Mouse (Mus musculus) thymus, adult 2 months (tissue): Measurements from ENCODE around the gene Pdlim4. TPM values are rescaled to one million over a fixed set of nuclear protein-coding genes. Genes with fewer than 3 reads are reported as not detected.

Source experiments
- DNase-seq: peaks from one replicate; pipeline ENCODE4 v3.0.0; 2021
- H3K27ac ChIP-seq: fragments of 200-500 bp; 2 replicates; pipeline ENCODE4 v1.5.1; 2012; ENCODE audit warnings: low read length, control low read depth; ENCODE audit not compliant: control insufficient read depth, insufficient read depth
- H3K27me3 ChIP-seq: fragments of 200-500 bp; 2 replicates; pipeline ENCODE4 v1.6.1; 2012; ENCODE audit warnings: mild to moderate bottlenecking, low read length, moderate library complexity, mixed read lengths; ENCODE audit not compliant: control insufficient read depth, insufficient read depth
- H3K36me3 ChIP-seq: fragments of 200-500 bp; 2 replicates; pipeline ENCODE4 v1.6.1; 2012; ENCODE audit warnings: mild to moderate bottlenecking, low read length, moderate library complexity; ENCODE audit not compliant: control insufficient read depth, insufficient read depth
- H3K4me1 ChIP-seq: fragments of 200-500 bp; replicated peaks from 2 replicates; pipeline ENCODE4 v1.6.1; 2012; ENCODE audit warnings: low read length; ENCODE audit not compliant: control insufficient read depth, insufficient read depth
- H3K4me3 ChIP-seq: fragments of 200-500 bp; 2 replicates; pipeline ENCODE4 v1.5.1; 2012; ENCODE audit warnings: mild to moderate bottlenecking, low read length, control low read depth, moderate library complexity; ENCODE audit not compliant: control insufficient read depth, insufficient read depth
- CTCF ChIP-seq: fragments of 200-500 bp; IDR thresholded peaks from 2 replicates; pipeline ENCODE4 v1.5.1; 2012; ENCODE audit warnings: mild to moderate bottlenecking, control low read depth, low read length, moderate library complexity, borderline replicate concordance; ENCODE audit not compliant: control insufficient read depth, poor library complexity, insufficient read depth; ENCODE audit errors: extremely low read depth
- POLR2A ChIP-seq: fragments of 200-500 bp; IDR thresholded peaks from 2 replicates; pipeline ENCODE4 v1.6.1; 2012; ENCODE audit warnings: mild to moderate bottlenecking, low read length, control low read depth, moderate library complexity; ENCODE audit not compliant: control insufficient read depth, poor library complexity, insufficient read depth; ENCODE audit errors: extremely low read depth
- WGBS: fragments of 180-500 bp; shearing (Covaris S2); methylation state at CpG from one replicate; pipeline ENCODE4 v1.1.7; 2018; 5-methylcytosine and 5-hydroxymethylcytosine counted together
- polyA plus RNA-seq: library from polyadenylated mRNA; depleted of rRNA; stranded (reverse); fragments of >200 nt; gene quantifications from 2 replicates; pipeline ENCODE4 v1.2.3, GENCODE M21; 2012

The Pdlim4 gene
- polyA plus RNA-seq, 1 experiment, result 62.0 TPM

- DNase-seq, result peak; percentile 81
These were observed 44.1 kb upstream of the Pdlim4 start for GRCm38 (mm10) chr11:54112920-54113319.

GRCm38 (mm10) chr11:54111976-54112741, 43.3 kb upstream of the Pdlim4 start:
- Histone ChIP-seq H3K27ac (no peak overlapping the region), H3K4me1 (peaks cover 6% of the 10 kb centered on the region), H3K27me3 (no peaks in the 10 kb centered on the region), H3K36me3 (no peaks in the 10 kb centered on the region), H3K4me3 (no peak overlapping the region)
- TF ChIP-seq POLR2A (no peak), CTCF (no peak)
- no peak for DNase-seq
- 94% methylated on average over 21 of the region's 21 CpGs for WGBS

More at GRCm38 (mm10) chr11:54112920-54113319, 44.1 kb upstream of the Pdlim4 start:
- H3K27ac ChIP-seq, result no peak overlapping the region
- TF ChIP-seq POLR2A, result no peak
- no peak for TF ChIP-seq CTCF
- H3K27me3 ChIP-seq, result no peaks in the 10 kb centered on the region
- H3K4me3 ChIP-seq, result no peak overlapping the region
- WGBS, result 4% methylated on average over 10 of the region's 10 CpGs
- no peaks in the 10 kb centered on the region for H3K36me3 ChIP-seq
- H3K4me1 ChIP-seq, result peaks cover 6% of the 10 kb centered on the region

GRCm38 (mm10) chr11:54111291-54111690, 42.5 kb upstream of the Pdlim4 start:
- H3K36me3 ChIP-seq, result no peaks in the 10 kb centered on the region
- TF ChIP-seq POLR2A (no peak), CTCF (no peak)
- no peak overlapping the region for H3K4me3 ChIP-seq
- no peak for DNase-seq
- WGBS, result 92% methylated on average over 7 of the region's 7 CpGs
- peaks cover 6% of the 10 kb centered on the region for H3K4me1 ChIP-seq
- no peaks in the 10 kb centered on the region for H3K27me3 ChIP-seq
- H3K27ac ChIP-seq, result no peak overlapping the region

GRCm38 (mm10) chr11:54108894-54109293, 40.1 kb upstream of the Pdlim4 start:
- TF ChIP-seq POLR2A, result no peak
- no peak for TF ChIP-seq CTCF
- H3K4me3 ChIP-seq, result no peak overlapping the region
- WGBS, result 86% methylated on average over 5 of the region's 5 CpGs
- H3K27ac ChIP-seq, result no peak overlapping the region
- no peaks in the 10 kb centered on the region for H3K27me3 ChIP-seq
- no peak for DNase-seq
- peaks cover 6% of the 10 kb centered on the region for H3K4me1 ChIP-seq
- H3K36me3 ChIP-seq, result no peaks in the 10 kb centered on the region

- Histone ChIP-seq H3K4me1 (peaks cover 5% of the 10 kb centered on the region), H3K27ac (no peak overlapping the region), H3K27me3 (no peaks in the 10 kb centered on the region), H3K36me3 (no peaks in the 10 kb centered on the region), H3K4me3 (no peak overlapping the region)
- WGBS, result 75% methylated on average over 3 of the region's 3 CpGs
- no peak for TF ChIP-seq CTCF
- no peak for DNase-seq
These were observed 39.3 kb upstream of the Pdlim4 start for GRCm38 (mm10) chr11:54108131-54108530.

- DNase-seq, result no peak
- Histone ChIP-seq H3K27ac (no peak overlapping the region), H3K27me3 (no peaks in the 10 kb centered on the region), H3K4me3 (no peak overlapping the region), H3K4me1 (no peaks in the 10 kb centered on the region), H3K36me3 (no peaks in the 10 kb centered on the region)
- TF ChIP-seq CTCF, result no peak
- TF ChIP-seq POLR2A, result no peak
- 96% methylated on average over 7 of the region's 7 CpGs for WGBS
These were observed 38.4 kb upstream of the Pdlim4 start for GRCm38 (mm10) chr11:54107239-54107638.
